Mouse (Mus musculus) adrenal gland, postnatal 4 days (tissue): ENCODE data around the gene B4galt2. TPM values are rescaled to one million over a fixed set of nuclear protein-coding genes. Genes with fewer than 3 reads are reported as not detected.

Experiments
- DNase-seq, 2 experiments: peaks; one replicate each; pipeline ENCODE4 v3.0.0; 2021 to 2022; ENCODE audit warnings: low spot score in 2 of 2, mixed read lengths in 2 of 2
- long read RNA-seq, 2 experiments: library from polyadenylated mRNA; stranded (forward); transcript quantifications; one replicate each; pipeline ENCODE4 v2.0.0; 2021
- total RNA-seq, 2 experiments: library from RNA; stranded (reverse); gene quantifications; 2 replicates each; pipeline ENCODE4 v1.2.3; 2021

B4galt2 gene
- 10 to 100 TPM; 32.6 to 34.6 TPM for total RNA-seq
- long read RNA-seq, experiment 1, transcript B4galt2-201 (8 exons, 2,312 nt) = major isoform, 37 of 61 reads
- long read RNA-seq, experiment 1, partial matches to known transcripts = 9 of 61 reads
- long read RNA-seq, experiment 1, other reads (novel, unspliced or antisense) = 15 of 61 reads
- long read RNA-seq, experiment 2, transcript B4galt2-201 (8 exons, 2,312 nt) = major isoform, 20 of 52 reads
- long read RNA-seq, experiment 2, partial matches to known transcripts = 18 of 52 reads
- long read RNA-seq, experiment 2, other reads (novel, unspliced or antisense) = 14 of 52 reads

DNA sequence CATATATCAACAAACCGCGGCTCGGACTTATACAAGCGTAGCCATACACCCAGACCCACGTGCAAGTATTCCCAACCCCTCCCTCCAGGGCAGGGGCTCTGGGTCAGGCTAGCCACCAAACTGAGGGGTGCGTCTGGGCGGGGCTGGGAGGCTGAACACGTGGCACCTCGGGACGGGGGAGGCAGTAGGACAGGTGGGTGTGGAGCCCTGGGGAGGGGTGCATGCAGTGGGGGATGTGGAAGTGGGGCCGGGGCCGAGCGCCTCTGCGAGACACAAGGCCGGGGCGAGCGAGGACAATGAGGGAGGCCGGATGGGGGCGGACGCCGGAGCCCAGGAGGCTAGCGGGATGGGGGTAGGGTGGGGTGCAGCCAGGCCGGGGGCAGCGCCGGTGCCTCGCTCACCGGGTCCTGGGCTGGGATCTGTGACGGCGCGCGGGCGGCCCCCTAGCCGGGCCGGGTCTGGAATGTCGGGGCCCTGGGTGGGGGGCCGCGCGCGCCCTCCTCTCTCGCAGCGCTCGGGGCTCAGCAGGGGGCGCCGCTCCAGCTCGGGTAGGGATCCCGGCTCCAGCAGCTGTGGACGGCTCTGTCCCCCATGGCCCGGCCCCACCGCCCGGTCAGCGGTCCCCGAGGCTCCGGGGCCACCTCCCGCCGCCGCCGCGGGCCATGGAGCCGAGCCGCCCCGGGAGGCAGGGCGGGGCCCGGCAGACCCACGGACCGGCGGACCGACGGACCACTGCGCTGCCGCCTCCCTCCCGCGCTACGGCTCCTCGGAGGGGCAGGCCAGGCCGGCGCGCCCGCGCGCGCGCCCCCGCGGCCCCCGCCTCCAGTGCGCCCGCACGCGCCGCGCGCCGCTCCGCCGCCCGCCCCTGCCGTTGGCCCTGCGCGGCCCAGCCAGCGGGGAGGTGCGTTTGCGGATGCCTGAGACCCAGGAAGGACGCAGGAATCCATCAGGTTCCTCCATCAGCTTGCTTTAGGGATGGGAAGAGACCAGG lies at the start of gene B4galt2:
TSS of gene B4galt2 (minus strand) at position 787 of the 991 bp plus-strand sequence.
- peak; percentile 24 to 35 for DNase-seq

DNA sequence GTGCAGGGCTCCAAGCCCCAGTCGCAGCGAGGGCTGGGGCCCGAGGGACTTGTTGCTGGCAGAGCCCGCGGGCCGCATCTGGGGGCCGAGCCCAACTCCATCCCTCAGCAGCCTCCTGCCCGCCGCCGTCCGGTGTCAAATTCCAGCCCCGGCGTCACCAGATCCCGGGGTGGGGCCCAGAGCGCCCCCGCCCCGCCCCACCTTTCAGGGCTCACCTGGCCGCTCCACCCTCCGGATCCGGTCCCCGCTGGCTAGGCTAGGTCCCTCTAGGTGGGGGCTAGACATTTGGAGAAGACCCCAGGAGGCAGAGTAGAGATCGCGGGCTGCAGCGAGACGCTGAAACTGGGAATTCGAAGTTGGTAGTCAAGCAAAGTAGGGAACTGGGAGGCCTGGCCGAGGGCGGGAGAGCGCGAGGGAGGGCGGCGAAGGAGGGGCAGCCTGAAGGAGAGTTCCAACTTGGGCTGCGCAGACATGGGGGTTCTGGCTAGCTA lies 46.1 kb upstream of the B4galt2 start, which contains the start of gene Artn:
TSS of gene Artn (minus strand) at position 373 of the 491 bp plus-strand sequence.
- DNase-seq = no peak

DNA sequence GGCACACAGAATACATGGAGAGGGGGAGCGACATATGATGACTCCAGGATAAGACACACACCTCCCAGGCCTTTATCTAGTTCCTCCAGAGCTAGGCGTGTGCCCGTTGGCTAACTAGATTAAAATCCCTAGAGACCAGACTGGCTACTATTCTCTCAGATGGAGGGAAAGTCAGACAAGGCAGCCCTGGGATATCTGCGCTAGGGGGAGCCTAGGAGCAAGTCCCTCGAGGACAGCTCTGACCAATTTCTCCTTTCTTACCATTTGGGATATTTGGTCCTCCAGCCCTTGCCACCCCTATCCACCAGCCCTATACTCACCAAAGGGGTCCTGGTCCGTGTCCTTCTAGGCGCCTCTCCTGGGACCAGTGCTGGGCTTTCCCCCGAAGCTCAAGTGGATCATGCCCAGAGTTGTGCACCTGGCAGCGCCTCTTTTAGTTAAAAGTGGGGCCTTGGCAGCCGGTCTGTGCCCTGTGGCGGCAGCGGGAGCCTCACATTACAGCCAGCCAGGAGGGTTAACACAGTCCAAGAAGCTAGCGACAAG lies 45.5 kb upstream of the B4galt2 start:
- no peak for DNase-seq

DNA sequence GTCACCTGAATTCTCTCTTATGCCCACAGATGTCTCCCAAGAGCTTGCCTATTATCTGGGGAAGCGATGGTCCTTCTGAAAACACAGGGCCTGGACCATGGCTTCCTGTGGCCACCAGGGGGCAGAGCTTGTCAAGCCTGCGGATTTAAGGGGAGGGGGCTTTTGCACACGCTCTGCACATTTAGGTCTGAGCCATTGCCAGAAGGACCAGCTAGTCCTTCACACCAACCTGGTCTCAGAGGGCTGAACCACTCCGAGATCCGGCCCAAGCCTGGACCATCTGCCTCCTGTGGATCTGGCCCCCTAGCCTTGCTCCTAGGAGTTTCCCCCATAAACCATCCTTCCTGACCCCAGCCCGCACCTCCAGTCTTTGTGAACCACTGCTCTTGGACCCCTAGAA lies 44.9 kb upstream of the B4galt2 start:
- DNase-seq = no peak

DNA sequence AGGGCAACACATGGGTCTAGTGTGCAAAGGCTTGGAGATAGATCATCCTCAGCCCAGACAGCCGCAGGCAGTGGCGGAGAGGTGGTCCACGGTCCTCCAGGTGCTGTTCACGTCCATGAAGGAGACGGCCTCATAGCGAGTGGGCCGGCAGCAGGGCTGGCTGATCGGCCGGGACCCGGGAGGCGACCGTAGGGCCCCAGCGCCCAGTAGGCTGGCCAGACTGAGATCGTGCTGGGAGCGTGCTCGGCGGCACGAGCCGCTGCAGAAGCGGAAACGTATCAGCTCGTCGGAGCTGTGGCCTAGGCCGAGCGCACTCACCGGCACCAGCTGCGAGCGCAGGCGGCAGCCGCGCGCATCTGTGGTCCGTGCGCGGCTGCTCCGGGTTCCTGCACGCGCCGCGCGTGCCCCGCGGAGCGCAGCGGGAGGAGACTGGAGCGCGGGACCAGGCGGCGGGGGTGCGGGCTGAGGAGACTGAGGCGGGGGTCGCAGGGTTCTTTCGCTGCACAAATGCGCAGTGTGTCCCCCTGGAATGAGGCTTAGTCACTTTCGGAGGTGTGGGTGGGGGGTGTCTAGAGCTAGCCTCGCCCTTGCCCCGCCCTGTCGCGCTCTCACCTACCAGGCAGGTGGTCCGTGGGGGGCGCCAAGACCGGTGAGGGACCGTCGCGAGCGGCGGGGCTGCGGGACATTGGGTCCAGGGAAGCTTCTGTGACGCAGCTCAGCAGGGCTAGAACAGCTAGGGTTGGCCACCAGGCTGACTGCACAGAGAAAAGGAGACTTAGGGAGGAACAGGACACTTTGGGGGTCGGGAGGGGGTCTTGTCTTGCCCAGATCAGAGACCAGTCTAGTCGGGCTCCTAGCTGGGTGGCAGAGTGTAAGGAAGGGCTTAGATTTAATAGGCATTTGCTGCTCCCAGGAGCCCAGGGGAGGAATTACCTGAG lies 43.5 kb upstream of the B4galt2 start:
- no peak for DNase-seq

DNA sequence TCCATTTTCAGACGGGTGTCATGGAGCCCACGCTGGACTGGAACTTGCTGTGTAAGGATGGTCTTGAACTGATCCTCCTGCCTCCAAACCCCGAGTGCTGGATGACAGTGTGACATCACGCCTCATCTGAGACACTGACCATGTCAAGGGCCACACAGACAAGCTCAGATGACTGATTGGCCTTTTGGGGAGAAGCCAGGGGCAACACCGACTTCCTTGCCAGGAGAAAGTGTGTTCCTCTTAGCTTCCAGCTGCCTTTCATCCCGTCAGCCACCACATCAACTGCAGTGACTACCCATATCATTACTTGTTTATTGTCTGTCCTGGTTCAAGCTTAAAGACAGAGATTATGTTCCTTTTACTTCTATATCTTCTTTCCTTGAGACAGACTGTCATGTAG lies 41.6 kb upstream of the B4galt2 start:
- DNase-seq = no peak

DNA sequence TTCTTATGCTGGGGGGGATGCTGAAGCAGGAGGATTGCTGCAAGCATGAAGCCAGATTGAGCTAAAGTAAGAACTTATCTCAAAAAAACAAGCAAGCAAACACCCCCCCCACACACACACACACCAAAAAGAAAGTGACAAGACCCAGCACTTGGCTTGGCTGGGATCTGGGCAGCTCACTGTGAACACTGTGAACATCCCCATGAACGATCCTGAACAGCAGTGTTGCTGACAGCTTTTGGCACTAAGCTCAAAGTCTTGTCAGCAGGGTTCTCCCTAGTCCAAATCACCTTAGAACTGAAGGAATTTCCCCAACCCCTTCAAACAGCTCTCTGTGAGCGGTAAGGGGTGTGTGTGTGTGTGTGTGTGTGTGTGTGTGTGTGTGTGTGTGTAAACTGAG lies 40.2 kb upstream of the B4galt2 start:
- no peak for DNase-seq

DNA sequence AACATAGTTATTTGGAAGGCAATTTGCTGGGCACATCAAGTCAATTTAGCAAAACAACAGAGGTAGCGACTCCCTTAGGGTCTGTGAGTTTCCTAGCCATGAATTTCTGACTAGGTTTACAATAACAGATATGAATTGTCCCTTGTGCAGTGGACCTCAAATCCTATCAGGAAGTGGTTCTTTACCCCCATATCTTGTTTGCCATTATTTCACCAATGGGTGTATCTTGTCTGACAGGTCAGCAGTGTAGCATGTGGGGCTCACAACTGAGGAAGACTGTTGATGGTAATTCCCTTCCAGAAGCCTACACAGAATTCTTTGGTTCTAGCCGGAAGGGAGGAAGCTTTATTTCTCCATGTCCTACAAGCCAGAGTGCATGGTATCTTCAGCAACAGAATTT lies 38.1 kb upstream of the B4galt2 start:
- DNase-seq = no peak

DNA sequence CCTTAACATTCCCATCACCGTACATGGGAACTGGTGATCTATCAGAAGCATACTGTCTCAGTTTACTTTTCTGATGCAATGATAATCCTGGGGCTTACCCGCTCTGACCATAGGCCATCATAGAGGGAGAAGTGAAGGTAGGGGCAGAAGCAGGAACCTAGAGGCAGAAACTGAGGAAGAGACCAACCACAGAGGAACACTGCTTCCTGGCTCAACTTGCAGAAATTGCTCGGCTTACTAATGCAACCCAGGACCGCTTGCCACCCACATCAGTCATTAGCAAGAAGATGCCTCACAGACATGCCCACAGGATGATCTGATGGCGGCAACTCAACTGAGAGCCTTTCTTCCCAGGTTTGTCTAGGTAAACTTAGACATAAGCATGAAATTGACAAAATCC lies 35.5 kb upstream of the B4galt2 start:
- DNase-seq = no peak

DNA sequence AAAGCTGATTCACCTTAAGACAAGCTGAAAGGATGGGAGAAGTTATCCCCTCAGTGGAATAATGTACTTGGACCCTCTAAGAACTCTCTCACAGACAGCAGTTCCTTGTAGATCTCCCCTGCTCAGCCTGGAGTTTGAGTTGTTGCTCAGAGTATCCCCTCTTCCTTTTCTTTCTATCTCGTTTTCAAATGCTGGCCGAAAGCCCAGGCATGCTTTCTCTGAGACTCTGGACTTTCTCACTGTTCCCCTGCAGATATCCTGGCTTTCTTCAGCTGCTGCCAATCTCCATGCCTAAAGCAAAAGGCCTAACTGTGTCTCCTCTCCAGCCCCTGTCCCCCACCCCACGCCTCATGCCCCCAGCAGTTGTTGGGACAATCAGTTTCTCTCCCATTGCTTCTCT lies 35.0 kb upstream of the B4galt2 start:
- no peak for DNase-seq

DNA sequence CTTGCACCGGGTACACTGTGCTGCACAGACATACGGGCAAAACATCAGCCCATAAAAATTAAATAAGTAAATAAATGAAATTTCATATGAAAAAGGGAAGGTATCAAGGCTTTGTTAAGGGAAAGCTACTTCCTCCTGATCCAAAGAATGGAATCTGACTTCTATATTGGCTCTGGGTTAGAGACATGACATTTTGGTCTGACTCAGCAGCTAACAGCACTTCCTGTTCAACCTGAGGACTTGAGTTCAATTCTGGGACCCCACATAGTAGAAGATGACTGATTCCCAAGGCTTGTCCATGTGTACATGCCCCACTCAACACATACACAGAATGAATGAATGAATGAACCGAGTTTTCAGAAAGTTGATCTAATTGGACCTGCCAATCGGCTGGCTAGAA lies 34.6 kb upstream of the B4galt2 start:
- no peak for DNase-seq

DNA sequence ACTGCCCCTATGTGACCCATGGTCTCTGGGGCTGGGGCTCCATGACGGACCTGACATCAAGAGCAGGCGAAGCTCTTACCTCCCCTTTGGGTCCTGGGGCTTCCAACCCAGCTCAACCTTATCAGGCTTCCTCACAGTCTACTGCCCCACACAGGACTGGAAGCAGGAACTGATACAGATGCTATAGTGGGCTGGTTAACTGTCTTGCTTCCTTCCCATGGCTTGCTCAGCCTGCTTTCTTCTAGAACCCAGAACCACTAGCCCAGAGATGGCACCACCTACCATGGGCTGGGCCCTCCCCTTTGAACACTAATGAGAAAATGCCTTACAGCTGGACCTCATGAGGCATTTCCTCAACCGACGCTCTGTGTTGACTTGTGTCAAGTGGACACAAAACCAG lies 34.1 kb upstream of the B4galt2 start:
- no peak for DNase-seq

DNA sequence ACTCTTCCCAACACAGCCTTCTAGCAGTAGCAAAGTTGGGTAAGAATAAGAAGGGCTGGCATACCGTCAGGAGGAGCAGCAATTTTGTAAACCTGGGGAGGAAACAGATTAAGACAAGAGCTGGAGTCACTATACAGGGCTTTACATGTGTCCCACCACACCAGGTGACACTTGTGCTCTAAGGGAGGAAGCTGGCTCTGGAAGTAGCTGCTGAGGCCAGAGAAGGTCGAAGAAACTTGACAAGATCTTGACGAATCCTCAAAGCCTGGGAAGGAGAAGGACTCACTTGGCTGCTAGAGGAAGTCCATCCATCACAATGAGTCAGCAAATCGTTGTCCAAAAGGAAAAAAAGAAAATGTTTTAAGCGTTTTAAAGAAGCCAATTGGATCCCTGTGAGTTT lies 33.1 kb upstream of the B4galt2 start:
- DNase-seq = no peak

DNA sequence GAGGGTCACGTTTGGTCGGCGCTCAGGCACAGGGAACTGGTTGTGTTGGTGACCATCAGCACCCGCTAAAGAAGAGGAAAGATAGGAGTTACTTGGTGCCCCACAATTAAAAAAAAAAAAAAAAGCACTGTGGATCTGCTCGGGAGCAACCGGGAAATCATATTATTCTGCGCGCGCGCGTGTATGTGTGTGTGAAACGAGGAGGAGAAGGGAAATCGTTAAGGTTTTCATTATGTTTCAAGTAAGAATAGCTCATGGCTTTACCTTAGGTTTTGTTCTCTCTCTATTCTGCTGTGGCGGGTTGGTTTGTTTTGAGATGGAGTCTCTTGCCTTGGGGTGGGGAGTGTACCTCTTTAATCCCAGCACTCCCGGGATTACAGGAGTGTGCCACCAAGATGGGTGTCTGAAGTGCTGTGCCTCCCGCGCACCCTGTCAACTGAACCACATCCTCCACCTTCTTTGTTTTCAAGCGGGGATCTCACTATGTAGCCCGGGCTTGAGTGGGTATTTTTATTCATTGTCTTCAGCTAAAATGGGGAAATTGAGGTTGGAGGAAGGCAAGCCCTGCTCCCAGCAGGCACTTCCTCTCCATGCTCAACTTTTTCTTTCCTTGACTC lies 32.3 kb upstream of the B4galt2 start:
- no peak for DNase-seq

DNA sequence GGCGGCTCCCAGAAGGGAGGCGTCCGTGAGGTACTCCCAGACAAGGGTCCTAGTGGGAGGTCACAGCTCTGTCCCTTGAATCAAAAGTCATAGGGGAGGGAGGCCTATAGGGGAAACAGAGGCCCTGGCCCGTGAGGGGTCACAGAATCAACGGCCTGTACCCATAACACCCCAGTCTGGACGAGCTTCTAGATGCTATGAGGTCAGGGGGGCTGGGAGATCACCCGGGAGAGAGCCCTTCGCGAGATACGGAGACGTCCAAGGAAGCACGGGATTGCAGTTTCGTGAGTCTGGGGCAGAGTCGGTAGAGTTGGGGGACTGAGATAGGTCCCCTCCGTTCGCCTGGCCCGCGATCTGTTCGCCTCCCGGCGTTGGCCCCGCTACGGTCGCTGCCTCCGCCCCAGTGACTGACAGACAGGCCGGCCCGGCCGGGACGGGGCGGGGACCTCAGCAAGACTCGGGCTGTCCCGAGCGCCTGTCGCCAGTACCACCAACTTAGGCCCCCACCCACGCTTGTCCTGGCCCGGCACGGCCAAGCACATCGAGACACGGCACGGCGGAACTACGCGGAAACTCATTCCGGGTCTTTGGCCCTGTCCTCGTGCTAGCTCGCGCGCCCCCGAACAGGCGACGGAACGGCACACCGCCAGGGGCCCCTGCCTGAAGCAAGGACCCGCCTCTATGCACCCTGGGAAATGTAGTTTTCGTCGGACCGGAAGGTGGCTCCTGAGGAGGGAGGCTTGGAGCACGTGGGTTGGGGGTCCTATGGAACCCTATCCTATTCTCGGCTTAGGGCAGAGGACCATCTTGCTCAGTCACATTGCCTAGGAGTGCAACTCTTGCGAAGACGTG lies 31.5 kb upstream of the B4galt2 start, which contains the start of gene Ipo13:
TSS of gene Ipo13 (minus strand) at position 409 of the 852 bp plus-strand sequence.
- DNase-seq = peak; percentile 84 to 88

DNA sequence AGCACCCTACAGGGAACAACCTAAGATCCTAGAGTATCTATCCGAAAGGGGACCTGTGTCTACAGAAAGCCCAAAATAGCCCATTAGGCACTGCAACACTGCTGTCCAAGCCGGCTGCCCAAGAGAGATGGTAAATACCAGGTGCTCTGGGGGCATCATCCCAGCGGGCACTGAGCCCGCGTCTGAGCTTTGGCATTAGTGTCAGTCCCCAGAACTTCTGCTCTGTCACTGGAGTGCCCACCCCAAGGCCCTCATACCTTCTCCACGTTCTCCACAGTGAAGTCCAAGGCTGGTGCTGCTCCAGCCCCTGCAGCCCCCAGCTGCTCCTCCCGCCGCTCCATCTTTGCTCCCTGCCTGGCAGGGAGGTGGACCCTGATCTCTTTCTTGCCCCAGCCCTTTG lies 30.7 kb upstream of the B4galt2 start:
- DNase-seq = no peak

DNA sequence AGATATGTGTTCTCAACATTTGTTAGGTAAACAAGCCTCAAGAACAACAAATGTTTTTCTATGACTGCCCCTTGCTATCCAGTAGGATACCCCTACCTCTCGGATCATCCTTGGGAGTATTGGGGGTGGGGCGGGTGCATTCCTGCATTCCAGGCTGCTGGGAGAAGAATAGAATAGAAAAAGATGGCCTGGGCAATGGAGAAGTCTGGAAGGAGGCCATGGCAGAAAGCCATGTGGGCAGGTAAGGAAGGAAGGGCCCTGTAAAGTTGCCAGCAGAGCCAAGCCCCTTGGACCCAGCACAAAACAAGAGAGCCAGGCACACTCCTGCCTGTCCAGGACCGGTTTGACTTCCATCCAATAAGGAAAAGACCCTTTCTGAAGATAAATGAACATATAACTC lies 30.1 kb upstream of the B4galt2 start:
- no peak for DNase-seq

DNA sequence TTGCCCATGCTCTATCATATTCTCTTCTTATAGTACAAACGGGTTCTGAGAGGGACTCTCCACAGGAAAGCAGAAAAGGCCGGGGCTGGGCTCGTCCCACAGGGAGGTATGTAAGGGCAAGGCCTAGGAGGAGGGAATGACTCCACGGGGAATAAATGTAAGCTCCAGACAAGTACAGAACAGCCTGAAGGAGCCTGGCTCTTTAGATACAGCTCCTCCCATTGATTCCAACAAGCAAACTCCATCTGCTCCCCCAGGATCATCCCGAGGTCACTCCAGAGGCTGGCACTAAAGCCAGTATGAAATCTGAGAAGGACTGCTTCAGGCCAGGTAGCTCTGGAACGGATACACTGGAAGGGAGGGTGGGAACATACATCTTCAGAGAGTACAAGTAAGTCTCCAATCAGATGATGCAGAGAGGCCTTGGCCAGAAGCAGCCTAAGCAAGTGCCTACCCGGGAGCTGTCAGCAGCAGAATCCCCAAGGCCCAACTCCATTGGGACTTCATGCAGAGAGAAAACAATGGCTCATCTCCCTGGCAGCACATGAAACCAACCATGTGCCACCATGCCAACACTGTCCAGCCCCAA lies 29.5 kb upstream of the B4galt2 start:
- DNase-seq = no peak

DNA sequence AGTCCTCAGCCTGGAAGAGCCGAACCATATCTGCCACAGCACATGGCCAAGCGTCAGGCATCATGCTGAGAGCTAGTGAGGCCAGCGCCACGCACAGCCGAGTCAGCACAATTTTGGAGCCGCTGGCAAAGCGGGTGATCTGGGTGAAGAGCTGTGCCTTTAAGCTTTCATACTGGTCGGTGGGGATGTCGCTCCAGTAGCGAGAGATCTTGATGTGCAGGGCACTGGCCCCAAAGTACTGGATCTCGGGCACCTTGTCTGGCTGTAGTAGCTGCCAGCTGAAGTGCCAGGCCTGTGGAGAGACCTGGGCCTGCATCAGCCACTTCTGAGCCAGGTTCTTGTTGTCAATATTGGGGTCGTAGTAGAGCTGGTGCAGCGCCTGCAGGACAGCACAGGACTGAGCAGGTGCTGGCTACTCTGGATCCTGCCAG lies 28.9 kb upstream of the B4galt2 start:
- no peak for DNase-seq
